Mouse (Mus musculus) ES-Bruce4 (cell line): ENCODE results near the gene Ccdc88c. TPM values are rescaled to one million over a fixed set of nuclear protein-coding genes. Genes with fewer than 3 reads are reported as not detected.

Experiments used
- H3K27ac ChIP-seq: 2 replicates; pipeline ENCODE4 v1.5.1; 2012; ENCODE audit warnings: low read length, inconsistent platforms; ENCODE audit not compliant: insufficient read depth
- H3K27me3 ChIP-seq: 2 replicates; pipeline ENCODE4 v1.6.1; 2012; ENCODE audit warnings: mild to moderate bottlenecking, low read length, inconsistent platforms; ENCODE audit not compliant: control insufficient read depth, poor library complexity, insufficient read depth, severe bottlenecking
- H3K36me3 ChIP-seq: 2 replicates; pipeline ENCODE4 v1.6.1; 2012; ENCODE audit warnings: inconsistent platforms, mild to moderate bottlenecking, low read length, moderate library complexity; ENCODE audit not compliant: control insufficient read depth, poor library complexity, insufficient read depth, severe bottlenecking
- H3K4me1 ChIP-seq: one replicate; pipeline ENCODE4 v1.8.1; 2011; ENCODE audit warnings: low read length; ENCODE audit not compliant: control insufficient read depth, insufficient read depth
- H3K4me3 ChIP-seq: 2 replicates; pipeline ENCODE4 v1.5.1; 2011; ENCODE audit warnings: low read depth, mild to moderate bottlenecking, low read length
- H3K9ac ChIP-seq: 2 replicates; pipeline ENCODE4 v1.6.1; 2012; ENCODE audit warnings: low read depth, mild to moderate bottlenecking, inconsistent platforms; ENCODE audit not compliant: poor library complexity, severe bottlenecking
- H3K9me3 ChIP-seq: replicated peaks from 2 replicates; pipeline ENCODE4 v1.6.1; 2012; ENCODE audit warnings: mild to moderate bottlenecking, low read length, inconsistent platforms; ENCODE audit not compliant: control insufficient read depth, poor library complexity, insufficient read depth, severe bottlenecking
- CTCF ChIP-seq: IDR thresholded peaks from one replicate; pipeline ENCODE4 v1.8.1; 2011; ENCODE audit warnings: low read depth, low read length
- EP300 ChIP-seq: IDR thresholded peaks from 2 replicates; pipeline ENCODE4 v1.6.1; 2011; ENCODE audit warnings: low read depth, low read length; ENCODE audit not compliant: insufficient read depth
- POLR2A ChIP-seq: IDR thresholded peaks from one replicate; pipeline ENCODE4 v1.8.1; 2011; ENCODE audit warnings: low read length; ENCODE audit not compliant: insufficient read depth
- polyA plus RNA-seq: library from polyadenylated mRNA; stranded (reverse); fragments of >200 nt; gene quantifications from 2 replicates; pipeline ENCODE4 v1.2.4, GENCODE M21; 2011; ENCODE audit warnings: low read depth; ENCODE audit not compliant: missing spikeins, insufficient read depth, insufficient read length

Gene Ccdc88c
- polyA plus RNA-seq, 1 experiment, result 69.0 TPM

DNA sequence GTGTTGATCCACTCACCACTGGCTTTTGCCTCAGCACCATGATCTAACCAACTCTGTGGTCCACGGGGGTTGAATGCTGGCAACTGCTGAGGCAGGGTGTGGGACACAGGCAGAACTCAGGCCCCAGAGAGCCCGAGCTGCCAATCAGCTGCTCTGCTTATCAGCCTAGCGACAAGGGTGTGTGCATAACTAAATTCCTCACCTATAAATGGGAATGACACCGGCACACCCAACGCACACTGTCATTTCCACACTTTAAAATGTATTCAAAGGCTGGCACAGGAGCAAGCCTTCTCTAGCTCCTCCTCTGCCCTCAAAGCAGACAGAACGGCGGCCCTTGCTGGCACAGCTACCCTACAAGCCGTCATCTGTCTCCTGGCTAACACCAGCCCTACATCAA is 46.6 kb downstream of the Ccdc88c start:
- Histone ChIP-seq H3K4me1 (no peaks in the 10 kb centered on the region), H3K9me3 (no peaks in the 10 kb centered on the region), H3K27me3 (no peaks in the 10 kb centered on the region), H3K36me3 (no peaks in the 10 kb centered on the region), H3K27ac (no peak overlapping the region), H3K9ac (no peak overlapping the region), H3K4me3 (no peak overlapping the region)
- TF ChIP-seq CTCF (no peak), EP300 (no peak), POLR2A (no peak)

DNA sequence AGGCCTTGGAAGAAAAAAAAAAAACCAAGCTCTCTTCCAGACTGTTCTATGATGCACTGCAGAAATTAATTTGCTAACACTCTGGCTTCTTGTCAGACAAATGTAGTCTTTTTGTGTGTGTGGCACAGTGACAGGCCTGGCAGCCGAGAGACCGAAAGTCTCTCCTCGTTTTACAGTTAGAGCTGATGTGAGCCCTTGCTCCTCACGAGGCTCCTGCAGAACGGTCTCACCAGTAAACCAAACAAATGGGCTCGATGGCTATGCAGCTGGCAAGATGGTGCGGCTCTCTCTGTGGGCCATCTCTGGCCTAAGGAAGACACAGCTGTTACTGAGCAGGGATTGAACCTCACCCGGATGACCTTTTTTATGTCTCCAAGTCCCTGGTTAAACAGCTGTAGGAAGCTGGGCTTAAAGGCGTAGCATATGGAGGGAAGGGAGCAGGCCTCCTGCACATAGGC is 48.3 kb downstream of the Ccdc88c start:
- H3K4me1 ChIP-seq, result no peaks in the 10 kb centered on the region
- H3K9me3 ChIP-seq, result no peaks in the 10 kb centered on the region
- H3K9ac ChIP-seq, result no peak overlapping the region
- no peaks in the 10 kb centered on the region for H3K27me3 ChIP-seq
- H3K4me3 ChIP-seq, result no peak overlapping the region
- no peak overlapping the region for H3K27ac ChIP-seq
- no peaks in the 10 kb centered on the region for H3K36me3 ChIP-seq
- TF ChIP-seq CTCF (no peak), EP300 (no peak), POLR2A (no peak)

DNA sequence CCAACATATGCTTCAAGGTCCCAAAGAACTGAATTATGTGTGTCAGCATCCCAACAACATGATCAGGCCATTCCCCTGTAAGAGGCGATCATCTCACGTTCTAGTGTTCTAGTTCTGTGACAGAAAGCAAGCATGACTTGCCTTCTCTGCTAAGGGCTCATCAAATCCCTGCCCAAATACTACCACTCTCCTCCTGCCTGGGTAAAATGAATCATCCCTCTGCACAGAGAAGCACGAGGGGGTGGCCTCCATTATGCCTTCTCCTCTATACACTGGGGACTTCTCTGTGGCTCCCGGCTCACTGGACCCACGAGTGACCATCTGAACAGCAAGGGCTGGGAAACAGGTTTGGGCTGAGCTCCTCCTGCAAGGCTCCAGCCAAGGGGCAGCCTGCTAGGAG is 49.2 kb downstream of the Ccdc88c start:
- H3K9ac ChIP-seq, result no peak overlapping the region
- H3K27me3 ChIP-seq, result no peaks in the 10 kb centered on the region
- H3K36me3 ChIP-seq, result no peaks in the 10 kb centered on the region
- no peaks in the 10 kb centered on the region for H3K4me1 ChIP-seq
- no peaks in the 10 kb centered on the region for H3K9me3 ChIP-seq
- no peak overlapping the region for H3K4me3 ChIP-seq
- TF ChIP-seq POLR2A (no peak), CTCF (no peak), EP300 (no peak)
- no peak overlapping the region for H3K27ac ChIP-seq

DNA sequence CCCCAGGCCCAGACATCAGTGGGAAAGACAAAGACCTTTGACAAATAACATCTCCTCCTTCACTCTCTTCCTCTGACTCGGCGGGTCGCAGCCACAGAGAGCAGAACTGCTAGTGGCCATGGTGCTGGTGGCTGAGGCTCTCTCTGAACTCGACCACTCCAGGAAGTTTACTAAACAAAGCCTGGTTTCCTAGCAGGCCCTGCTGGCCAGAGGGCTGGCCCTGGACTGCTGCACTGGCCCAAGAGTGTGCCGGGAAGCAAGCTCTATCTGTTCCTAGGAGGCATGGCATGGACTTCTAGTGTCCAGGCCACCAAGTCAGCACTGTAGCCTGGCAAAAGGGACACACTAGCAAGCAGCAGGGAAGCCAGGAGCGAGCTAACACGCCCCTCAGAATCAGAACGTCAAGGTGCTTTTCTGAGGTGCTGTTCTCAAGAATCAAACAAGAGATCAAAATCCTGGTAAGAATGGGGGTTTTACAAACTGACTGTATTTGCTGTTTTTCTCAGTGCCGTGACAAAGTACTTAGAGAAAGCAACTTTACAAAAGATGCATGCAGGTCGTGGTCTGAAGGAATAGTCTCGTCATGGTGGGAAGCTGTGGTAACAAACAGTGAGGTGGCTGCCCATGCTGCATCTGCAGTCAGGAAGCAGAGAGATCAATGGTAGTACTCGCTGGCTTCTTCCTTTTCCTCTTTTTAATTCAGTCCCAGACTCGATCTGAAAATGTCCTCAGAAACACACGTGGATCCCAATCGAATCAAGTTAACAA is 50.7 kb downstream of the Ccdc88c start:
- no peaks in the 10 kb centered on the region for H3K27me3 ChIP-seq
- no peaks in the 10 kb centered on the region for H3K9me3 ChIP-seq
- no peaks in the 10 kb centered on the region for H3K36me3 ChIP-seq
- no peak overlapping the region for H3K27ac ChIP-seq
- TF ChIP-seq POLR2A (no peak), CTCF (no peak), EP300 (no peak)
- no peaks in the 10 kb centered on the region for H3K4me1 ChIP-seq
- H3K9ac ChIP-seq, result no peak overlapping the region
- H3K4me3 ChIP-seq, result no peak overlapping the region

DNA sequence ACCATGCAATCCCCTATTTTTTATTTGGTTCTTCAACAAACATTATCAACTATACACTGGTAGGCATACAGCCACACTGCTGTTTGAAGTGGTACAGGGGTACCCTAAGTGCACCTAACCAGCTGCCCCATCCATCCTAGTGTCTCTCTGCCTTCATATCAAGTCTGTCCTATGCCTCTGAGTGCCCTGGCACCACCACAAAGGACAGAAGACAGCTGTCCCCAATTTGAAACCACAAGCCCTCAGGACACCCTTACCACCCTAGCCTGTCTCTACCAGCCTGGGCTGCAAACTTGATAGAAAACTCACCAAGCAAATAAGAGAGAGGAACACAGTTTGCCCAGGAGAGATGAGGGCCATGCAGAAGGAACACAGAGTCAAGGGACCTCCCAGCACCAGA is 51.3 kb downstream of the Ccdc88c start:
- H3K27me3 ChIP-seq, result no peaks in the 10 kb centered on the region

DNA sequence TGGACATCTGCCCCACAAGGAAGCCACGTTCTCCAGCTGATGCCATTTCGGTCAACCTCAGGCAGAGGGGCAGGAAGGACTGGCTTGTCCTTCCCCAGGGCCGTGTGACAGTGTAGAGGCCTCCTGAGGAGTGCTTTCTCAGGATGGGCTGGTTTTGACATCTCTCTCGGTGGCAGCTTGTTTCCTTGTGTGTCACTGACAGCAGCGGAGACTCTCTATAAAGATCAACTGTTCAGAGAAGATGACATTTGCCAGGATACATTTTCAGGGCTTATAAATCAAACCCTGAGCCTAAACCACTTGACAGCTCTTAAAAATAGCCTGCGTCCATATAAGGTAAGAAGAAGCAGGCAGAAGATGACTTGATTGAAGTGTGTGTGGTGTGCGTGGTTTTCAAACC is 59.0 kb downstream of the Ccdc88c start:
- H3K4me3 ChIP-seq, result no peak overlapping the region
- no peak overlapping the region for H3K27ac ChIP-seq
- H3K9ac ChIP-seq, result no peak overlapping the region
- TF ChIP-seq POLR2A (no peak), EP300 (no peak), CTCF (no peak)
- no peaks in the 10 kb centered on the region for H3K9me3 ChIP-seq
- no peaks in the 10 kb centered on the region for H3K27me3 ChIP-seq
- peaks cover 7% of the 10 kb centered on the region; the same call in 1 of the 2 replicates for H3K36me3 ChIP-seq
- no peaks in the 10 kb centered on the region for H3K4me1 ChIP-seq

More for the DNA sequence above, 51.3 kb downstream of the Ccdc88c start:
- H3K27ac ChIP-seq, result no peak overlapping the region
- H3K4me3 ChIP-seq, result no peak overlapping the region
- no peak for TF ChIP-seq POLR2A
- no peak for TF ChIP-seq CTCF
- TF ChIP-seq EP300, result no peak
- H3K9me3 ChIP-seq, result no peaks in the 10 kb centered on the region
- no peaks in the 10 kb centered on the region for H3K36me3 ChIP-seq
- no peak overlapping the region for H3K9ac ChIP-seq
- H3K4me1 ChIP-seq, result no peaks in the 10 kb centered on the region
